Mouse (Mus musculus) hindbrain, embryonic 10.5 days (tissue): ENCODE results near the gene Tvp23a. TPM values are rescaled to one million over a fixed set of nuclear protein-coding genes. Genes with fewer than 3 reads are reported as not detected.

Experiments used
- DNase-seq: peaks from one replicate; pipeline ENCODE4 v3.0.0-alpha.2; 2017; ENCODE audit warnings: low spot score
- H3K27ac ChIP-seq: fragments of 300-500 bp; sonication (generic); 2 replicates; pipeline ENCODE4 v1.5.1; 2016; ENCODE audit warnings: mild to moderate bottlenecking, moderate library complexity
- H3K27me3 ChIP-seq: fragments of 300-500 bp; sonication (generic); 2 replicates; pipeline ENCODE4 v1.6.1; 2016; ENCODE audit warnings: mild to moderate bottlenecking; ENCODE audit not compliant: poor library complexity, insufficient read depth, severe bottlenecking
- H3K36me3 ChIP-seq: fragments of 300-500 bp; sonication (generic); 2 replicates; pipeline ENCODE4 v1.6.1; 2016; ENCODE audit warnings: mild to moderate bottlenecking, moderate library complexity
- H3K4me1 ChIP-seq: fragments of 300-500 bp; sonication (generic); replicated peaks from 2 replicates; pipeline ENCODE4 v1.6.1; 2016; ENCODE audit warnings: mild to moderate bottlenecking
- H3K4me3 ChIP-seq: fragments of 300-500 bp; sonication (generic); 2 replicates; pipeline ENCODE4 v1.5.1; 2016; ENCODE audit warnings: mild to moderate bottlenecking, moderate library complexity
- H3K9me3 ChIP-seq: fragments of 300-500 bp; sonication (generic); 2 replicates; pipeline ENCODE4 v1.6.1; 2016; ENCODE audit warnings: mild to moderate bottlenecking, moderate library complexity
- WGBS: fragments of 180-500 bp; shearing (Covaris S2); methylation state at CpG from one replicate; pipeline ENCODE4 v1.1.7; 2016; 5-methylcytosine and 5-hydroxymethylcytosine counted together
- polyA plus RNA-seq: library from polyadenylated mRNA; unstranded; fragments of >200 nt; fragmentation: Nextera tagmentation; extraction: Ambion mirVana; gene quantifications from 2 replicates; pipeline ENCODE4 v1.2.1, GENCODE M21; 2016

The Tvp23a gene
- polyA plus RNA-seq, 1 experiment from 2014 or later = 24.9 TPM

- peak; percentile 60 for DNase-seq
- peak overlapping the region; percentile 41; the same call in 1 of the 2 replicates for H3K27ac ChIP-seq
- peaks cover 18% of the 10 kb centered on the region for H3K4me1 ChIP-seq
- 22% methylated on average over 13 of the region's 13 CpGs for WGBS
- no peaks in the 10 kb centered on the region for H3K27me3 ChIP-seq
- H3K4me3 ChIP-seq = peak overlapping the region; percentile 27
- no peaks in the 10 kb centered on the region for H3K36me3 ChIP-seq
- H3K9me3 ChIP-seq = no peaks in the 10 kb centered on the region
These were observed 72.7 kb downstream of the Tvp23a start for GRCm38 (mm10) chr16:10374254-10375011.

GRCm38 (mm10) chr16:10372372-10372771 lies 74.8 kb downstream of the Tvp23a start:
- Histone ChIP-seq H3K4me3 (no peak overlapping the region), H3K9me3 (no peaks in the 10 kb centered on the region), H3K27me3 (no peaks in the 10 kb centered on the region), H3K36me3 (no peaks in the 10 kb centered on the region), H3K4me1 (peaks cover 25% of the 10 kb centered on the region), H3K27ac (no peak overlapping the region)
- no peak for DNase-seq
- WGBS = 84% methylated on average over 4 of the region's 4 CpGs

Other genes starting within 250 kb of the Tvp23a start
- 3.2 and 3.6 TPM in 2 replicates for gene Emp2, start 133.4 kb downstream of the Tvp23a start, polyA plus RNA-seq
- gene Tekt5, start 51.9 kb downstream of the Tvp23a start, polyA plus RNA-seq = 0.11 and 0.16 TPM in 2 replicates
- gene Nubp1, start 35.4 kb downstream of the Tvp23a start, polyA plus RNA-seq = 73.5 and 77.1 TPM in 2 replicates
- gene Ciita, start 32.7 kb upstream of the Tvp23a start, polyA plus RNA-seq = 0.15 and 0.16 TPM in 2 replicates
- 14.9 and 22.1 TPM in 2 replicates for gene Dexi, start 95.7 kb upstream of the Tvp23a start, polyA plus RNA-seq
- gene Clec16a, start 98.0 kb upstream of the Tvp23a start, polyA plus RNA-seq = 34.5 and 35.0 TPM in 2 replicates